Comparison of ENCODE assay signal across 14 mouse cellular contexts in genomic region chr6:50053086-50053485, GRCm38 (mm10). TPM values are rescaled to one million over a fixed set of nuclear protein-coding genes. Genes with fewer than 3 reads are reported as not detected.
DNase-seq lines count a peak whose midpoint lies in the region; ATAC-seq and TF ChIP-seq lines count a peak whose summit lies in the region.
"Had no signal": no experiment of that assay in that cellular context is flagged by ENCODE, and none has a peak within 500 bp of the region (broad histone marks: within the 10 kb centered on the region; RNA-seq: fewer than 3 reads in every experiment).

No protein-coding gene starts in this region.

- H3K27me3 ChIP-seq in kidney, adult 2 months (replicated peaks; ENCODE audit: control insufficient read depth, insufficient read depth, low read length): no peaks in the 10 kb centered on the region
- H3K27me3 ChIP-seq in kidney, embryonic 16.5 days (ENCODE audit: insufficient read depth, low read length): no peaks in the 10 kb centered on the region
- H3K27me3 ChIP-seq: embryonic facial prominence, embryonic 12.5 days; forebrain, embryonic 15.5 days; liver, embryonic 13.5 days had no signal

- no peak for ATAC-seq in kidney, embryonic 16.5 days (ENCODE audit: low FRiP score, low TSS enrichment)
- ATAC-seq: forebrain, embryonic 15.5 days had no signal

- no peaks in the 10 kb centered on the region for H3K4me1 ChIP-seq in kidney, adult 2 months (ENCODE audit: control insufficient read depth, insufficient read depth, low read length)
- H3K4me1 ChIP-seq in kidney, embryonic 16.5 days (ENCODE audit: insufficient read depth, low read length): no peaks in the 10 kb centered on the region
- H3K4me1 ChIP-seq: liver, embryonic 13.5 days had no signal

- no peak for TF ChIP-seq POLR2A in kidney, adult 2 months (IDR thresholded peaks at IDR 0.05; ENCODE audit: low read depth, low read length)

- H3K9ac ChIP-seq in kidney, embryonic 16.5 days (replicated peaks; ENCODE audit: low read length): no peak overlapping the region
- H3K9ac ChIP-seq: embryonic facial prominence, embryonic 12.5 days; forebrain, embryonic 15.5 days; hindbrain, embryonic 14.5 days; liver, embryonic 13.5 days had no signal

- H3K27ac ChIP-seq in kidney, adult 2 months (ENCODE audit: insufficient read depth, low read depth, low read length): no peak overlapping the region
- H3K27ac ChIP-seq in kidney, embryonic 16.5 days (ENCODE audit: low read length): no peak overlapping the region
- H3K27ac ChIP-seq: embryonic facial prominence, embryonic 12.5 days; forebrain, embryonic 15.5 days; hindbrain, embryonic 14.5 days; liver, embryonic 13.5 days; macrophage had no signal

- DNase-seq in kidney, adult 2 months: peak; percentile 58
- DNase-seq in urinary bladder, postnatal 14 days (ENCODE audit: low spot score): peak; percentile 9
- no peak for DNase-seq in urinary bladder, postnatal 25 days (ENCODE audit: low spot score)
- peak; percentile 84 to 87 for DNase-seq in adrenal gland, postnatal 36 days
- DNase-seq in skeletal muscle tissue, adult 2 months (ENCODE audit: low read depth, low spot score): peak; percentile 39
- DNase-seq in MN1 (ENCODE audit: low spot score): no peak
- no peak for DNase-seq in cerebellum, adult 18-20 months
- DNase-seq: liver, embryonic 13.5 days; thymus, adult 18-20 months had no signal

- no peaks in the 10 kb centered on the region for H3K9me3 ChIP-seq in kidney, embryonic 16.5 days (ENCODE audit: low read length)
- H3K9me3 ChIP-seq: embryonic facial prominence, embryonic 12.5 days; forebrain, embryonic 15.5 days; liver, embryonic 13.5 days had no signal

- 35% methylated on average over 2 of the region's 2 CpGs for WGBS in kidney, adult 2 months
- 61% methylated on average over 2 of the region's 2 CpGs for WGBS in kidney, embryonic 16.5 days

- H3K4me3 ChIP-seq in kidney, adult 2 months (ENCODE audit: insufficient read depth, low read depth, low read length): no peak overlapping the region
- no peak overlapping the region for H3K4me3 ChIP-seq in kidney, embryonic 16.5 days (ENCODE audit: low read length)
- H3K4me3 ChIP-seq: embryonic facial prominence, embryonic 12.5 days; forebrain, embryonic 15.5 days; liver, embryonic 13.5 days had no signal

- H3K4me2 ChIP-seq in kidney, embryonic 16.5 days (replicated peaks; ENCODE audit: low read depth, low read length): no peak overlapping the region
- H3K4me2 ChIP-seq: embryonic facial prominence, embryonic 12.5 days; forebrain, embryonic 15.5 days; hindbrain, embryonic 14.5 days; liver, embryonic 13.5 days had no signal

- TF ChIP-seq CTCF in kidney, adult 2 months (conservative IDR thresholded peaks at IDR 0.05; ENCODE audit: insufficient read depth, insufficient read length, low read depth, low read length): no peak

- H3K36me3 ChIP-seq in kidney, adult 2 months (ENCODE audit: control insufficient read depth, insufficient read depth, low read length): no peaks in the 10 kb centered on the region
- H3K36me3 ChIP-seq in kidney, embryonic 16.5 days (ENCODE audit: insufficient read depth, low read length): no peaks in the 10 kb centered on the region
- H3K36me3 ChIP-seq: embryonic facial prominence, embryonic 12.5 days; forebrain, embryonic 15.5 days; liver, embryonic 13.5 days had no signal

RNA-seq across cellular contexts. Expression of gene Mpp6, which starts 57.0 kb away (rescaled TPM):
- polyA plus RNA-seq in kidney, adult 2 months (2012; rRNA removed): 16.9 and 21.3 TPM in 2 replicates
- 81.5 and 84.7 TPM in 2 replicates for polyA plus RNA-seq in kidney, embryonic 16.5 days (2015; fragmentation: Nextera tagmentation; extraction: Ambion mirVana)
- total RNA-seq in adrenal gland, postnatal 36 days (2021): 10 to 100 TPM; 31.7 to 33.3 TPM

Comparison
In these comparisons a context has a peak if more than half of its experiments do, and no peak if none do; other contexts are left out.
1. DNase-seq: peak in kidney, adult 2 months (single experiment), urinary bladder, postnatal 14 days (single experiment), adrenal gland, postnatal 36 days (2 of 2) and skeletal muscle tissue, adult 2 months (single experiment); none in urinary bladder, postnatal 25 days (single experiment), MN1 (single experiment) and cerebellum, adult 18-20 months (0 of 2).